Mouse (Mus musculus) hematopoietic stem cell, adult 5-6 weeks (primary cell): ENCODE measurements around the gene Gm49383. TPM values are rescaled to one million over a fixed set of nuclear protein-coding genes. Genes with fewer than 3 reads are reported as not detected.

ENCODE experiments used
- ATAC-seq, 2 experiments: fragments of 125-278 bp in 1 of 2; replicated peaks in 1 of 2; 2 replicates each; pipeline ENCODE4 v1.8.0; 2016 to 2017; ENCODE audit warnings: inconsistent platforms in 2 of 2, mild to moderate bottlenecking in 2 of 2, moderate number of reproducible peaks in 2 of 2, low read depth in 1 of 2, moderate TSS enrichment in 1 of 2; ENCODE audit not compliant: low FRiP score in 2 of 2, poor library complexity in 2 of 2, severe bottlenecking in 2 of 2, insufficient read depth in 1 of 2, low TSS enrichment in 1 of 2
- total RNA-seq: library from RNA; stranded (forward); fragments of 172-1452, 232-1000 nt; gene quantifications from 2 replicates; pipeline ENCODE4 v1.2.3, GENCODE M21; 2017

Gene Gm49383
- total RNA-seq, 1 experiment from 2014 or later, result 35.8 TPM

DNA sequence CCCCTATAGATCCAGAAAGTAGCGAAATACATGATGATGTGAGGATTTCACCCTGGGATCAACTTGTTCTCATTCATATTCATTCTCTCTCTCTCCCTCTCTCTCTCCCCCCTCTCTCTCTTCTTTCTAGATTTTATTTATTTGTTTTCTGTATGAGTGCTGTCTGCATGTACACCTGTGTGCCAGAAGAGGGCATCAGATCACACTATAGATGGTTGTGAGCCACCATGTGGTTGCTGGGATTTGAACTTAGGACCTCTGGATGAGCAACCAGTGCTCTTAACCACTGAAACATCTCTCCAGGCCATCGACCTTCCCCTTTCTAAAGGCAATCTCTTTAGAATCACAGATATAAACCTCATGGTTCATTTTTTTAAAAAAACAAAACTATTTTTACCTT, 11.6 kb upstream of the Gm49383 start:
- ATAC-seq, result no peak

DNA sequence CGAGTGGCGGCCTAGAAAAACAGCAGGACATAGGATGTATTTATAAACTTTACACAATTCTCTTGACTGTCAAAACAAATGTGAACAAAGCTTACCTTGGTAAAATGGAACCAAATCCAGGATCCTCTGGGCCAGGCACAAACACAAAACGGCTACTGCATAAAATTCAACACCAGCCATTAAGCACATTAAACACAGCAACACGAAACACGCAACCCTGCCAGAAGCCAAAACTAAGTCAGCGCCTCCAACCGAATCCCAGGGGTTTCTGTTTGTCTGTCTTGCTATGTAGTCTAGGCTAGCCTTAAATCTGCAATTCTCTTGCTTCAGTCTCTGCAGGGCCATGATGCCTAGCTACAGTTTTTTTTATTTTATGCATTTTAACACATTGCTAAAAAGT, 11.0 kb upstream of the Gm49383 start:
- ATAC-seq, result no peak

DNA sequence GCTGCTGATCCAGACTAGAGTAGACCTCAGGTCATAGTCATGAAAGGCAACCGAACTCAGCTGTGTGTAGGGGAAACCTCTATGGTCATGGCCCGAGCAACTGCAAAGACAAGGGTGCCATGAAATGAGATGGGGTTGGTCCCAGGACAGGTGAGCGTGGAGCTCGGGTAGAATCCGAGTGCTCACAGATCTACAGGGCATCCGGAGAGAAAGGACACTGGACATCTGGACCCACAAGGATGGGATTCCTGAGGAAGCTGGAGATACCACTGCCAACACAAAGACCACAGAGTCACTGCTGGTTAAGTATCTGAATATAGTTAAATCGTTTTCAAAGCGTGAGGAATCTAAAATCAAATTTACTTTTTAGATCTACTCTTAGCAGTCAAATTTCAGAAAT, 10.5 kb upstream of the Gm49383 start:
- ATAC-seq, result no peak

DNA sequence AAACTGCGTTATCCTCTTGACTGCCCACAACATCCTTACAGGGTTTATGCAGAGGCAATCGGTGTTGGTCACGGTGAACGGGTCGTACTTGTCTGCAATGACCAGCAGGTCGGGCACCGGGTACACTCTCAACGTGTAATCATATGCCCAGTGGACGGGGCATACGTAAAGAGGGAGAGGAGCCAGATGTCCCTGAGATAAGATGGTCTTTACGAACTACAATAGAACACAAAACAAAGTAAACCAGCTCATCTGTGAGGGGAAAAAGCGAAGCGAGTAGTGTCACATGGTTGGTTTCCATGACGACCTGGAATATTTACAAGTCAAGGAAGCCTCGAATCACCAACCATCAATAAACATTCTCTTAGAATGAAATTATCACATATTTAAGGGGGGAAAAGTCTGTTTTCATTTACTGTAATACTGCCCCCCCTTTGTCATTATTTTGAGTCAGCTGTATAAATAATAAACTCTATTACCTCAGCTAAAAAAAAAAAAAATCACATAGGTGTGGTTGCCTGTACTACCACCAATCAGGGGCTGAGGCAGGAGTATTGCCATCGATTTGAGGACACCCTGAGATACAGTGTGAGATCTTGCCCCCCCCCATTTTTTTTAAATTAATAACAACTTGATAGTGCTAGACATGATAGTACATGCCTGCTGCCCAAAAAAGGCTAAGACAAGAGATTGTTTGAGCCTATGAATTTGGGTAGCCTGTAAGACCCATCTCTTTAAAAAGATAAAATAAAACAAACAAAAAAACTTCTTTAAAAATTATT, 7.3 kb upstream of the Gm49383 start, which contains the start of gene Gm49384:
TSS of gene Gm49384 (minus strand) at position 216 of the 782 bp plus-strand sequence.
- no peak for ATAC-seq

DNA sequence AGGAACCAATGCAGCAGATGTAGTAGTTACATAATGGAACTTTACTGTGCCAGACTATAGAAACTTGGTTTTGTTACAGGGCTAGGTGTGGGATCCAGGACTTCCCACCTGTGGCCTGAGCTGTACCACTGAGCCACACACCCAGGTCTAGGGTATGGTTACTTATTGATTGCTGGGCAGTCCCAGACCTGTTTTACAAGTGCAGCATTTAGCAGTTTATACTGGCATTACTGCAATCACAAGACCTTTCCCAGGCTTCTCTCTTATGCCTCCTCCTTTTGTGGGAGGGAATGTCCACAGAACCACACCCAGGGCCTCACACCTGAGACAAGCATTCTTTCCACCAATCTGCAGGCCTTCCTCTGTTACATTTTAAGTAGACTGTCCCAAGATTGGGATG, 2.1 kb upstream of the Gm49383 start:
- ATAC-seq, result no peak

DNA sequence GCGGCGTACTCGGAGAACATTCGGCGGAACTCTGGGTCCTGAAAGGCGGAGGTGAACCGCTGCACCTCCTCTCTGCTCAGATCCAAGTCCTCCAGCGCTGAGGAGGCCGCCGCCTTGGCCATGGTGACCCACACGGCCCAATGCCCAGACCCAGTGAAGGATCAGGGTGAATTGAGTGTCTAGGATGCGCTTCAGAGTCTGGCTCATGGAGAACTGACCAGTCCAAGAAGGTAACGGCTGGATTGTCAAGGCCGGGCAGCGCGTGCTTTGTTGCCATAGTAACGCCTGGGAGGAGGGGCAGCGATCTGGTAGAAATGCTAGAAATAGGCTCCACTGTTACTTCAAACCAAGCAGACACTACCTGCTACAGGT, 1.2 kb upstream of the Gm49383 start, which contains the start of gene Dnaaf2:
TSS of gene Dnaaf2 (minus strand) at position 266 of the 372 bp plus-strand sequence.
- peak; percentile 36 to 47; a peak in 3 of 4 replicates for ATAC-seq

DNA sequence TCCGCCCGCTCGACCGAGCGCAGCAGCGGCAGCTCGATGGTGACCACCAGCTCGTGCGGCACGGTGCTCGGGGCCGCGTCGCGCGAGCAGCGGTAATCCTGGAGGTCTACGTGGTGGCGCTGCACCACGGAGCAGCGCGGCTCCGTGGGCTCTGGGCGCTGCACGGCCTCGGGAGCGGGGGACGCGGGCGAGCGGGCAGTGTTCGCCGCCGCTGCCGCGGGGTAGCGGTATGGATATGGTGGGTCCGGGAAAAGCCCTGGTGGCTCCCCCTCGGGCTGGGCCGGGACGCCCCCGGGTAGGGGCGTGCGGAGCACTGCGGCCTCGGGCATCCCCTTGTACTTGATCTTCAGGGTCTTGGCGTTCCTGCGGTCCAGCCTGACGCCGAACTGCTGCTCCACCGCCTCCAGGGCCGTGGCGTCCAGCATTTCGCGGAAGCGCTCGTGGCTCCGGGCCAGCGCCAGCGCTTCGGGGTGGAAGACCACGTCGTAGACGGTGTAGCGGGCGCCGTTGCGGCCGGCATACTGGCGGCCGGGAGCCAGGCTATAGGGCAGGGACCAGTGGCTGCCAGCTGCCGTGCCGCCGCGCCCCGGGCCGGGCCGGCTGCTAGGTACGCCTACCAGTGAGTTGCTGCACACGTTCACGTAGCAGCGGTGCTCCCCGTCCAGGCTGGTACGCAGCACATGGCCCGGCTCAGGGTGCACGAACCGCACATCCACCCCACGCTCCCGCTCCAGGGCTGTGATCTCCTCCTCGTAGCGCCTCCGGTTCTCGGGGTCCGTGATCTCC, 667 bp upstream of the Gm49383 start:
- ATAC-seq, result peak; percentile 57

DNA sequence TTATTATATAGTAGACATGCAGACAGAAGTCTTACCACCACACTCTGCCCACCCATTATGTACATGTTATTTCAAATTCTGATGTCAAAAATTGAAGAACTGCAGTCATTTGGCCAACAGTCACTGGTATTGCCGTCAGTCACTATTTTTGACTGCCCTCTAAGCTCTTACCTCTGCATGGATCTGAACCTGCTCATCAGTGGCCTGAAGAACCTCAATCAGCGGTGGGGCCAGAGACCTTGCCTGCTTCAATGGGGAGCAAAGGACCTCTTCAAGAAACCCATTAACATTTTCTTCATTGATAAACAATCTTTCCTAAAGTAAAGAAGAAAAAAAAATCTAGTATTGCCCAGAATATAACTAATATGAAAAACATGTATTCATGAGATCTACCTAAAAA, 4.3 kb downstream of the Gm49383 start:
- ATAC-seq, result no peak

DNA sequence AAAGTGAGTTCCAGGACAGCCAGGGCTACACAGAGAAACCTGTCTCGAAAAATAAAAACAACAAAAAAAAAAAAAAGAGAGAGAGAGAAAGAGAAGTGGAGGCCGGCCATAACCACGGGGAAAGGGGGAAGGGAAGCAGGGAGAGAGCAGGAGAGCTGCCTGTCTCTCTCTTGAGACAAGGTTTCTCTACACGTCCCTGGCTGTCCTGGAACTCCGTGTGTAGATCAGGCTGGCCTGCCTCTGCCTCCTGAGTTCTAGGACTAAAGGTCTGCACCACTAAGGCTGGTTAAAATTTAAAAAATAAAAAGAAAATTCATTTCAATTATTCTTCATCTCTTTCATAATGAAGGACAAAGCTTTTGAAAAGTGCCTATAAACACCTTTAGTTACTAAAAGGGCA, 5.5 kb downstream of the Gm49383 start:
- no peak for ATAC-seq

DNA sequence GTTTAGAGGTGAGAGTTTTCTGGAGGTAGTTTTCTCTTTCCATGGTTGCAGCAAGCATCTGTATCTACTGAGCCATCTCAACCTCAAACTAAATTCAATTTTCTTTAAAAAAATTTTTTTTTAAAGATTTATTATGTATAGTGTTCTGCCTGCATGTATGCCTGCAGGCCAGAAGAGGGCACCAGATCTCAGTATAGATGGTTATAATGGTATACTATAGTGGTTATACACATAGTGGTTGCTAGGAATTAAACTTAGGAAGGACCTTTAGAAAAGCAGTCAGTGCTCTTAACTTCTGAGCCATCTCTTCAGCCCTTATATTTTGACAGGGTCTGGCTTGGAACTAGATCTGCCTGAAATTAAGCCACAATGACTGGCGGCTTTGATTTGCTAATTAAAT, 6.4 kb downstream of the Gm49383 start:
- no peak for ATAC-seq

DNA sequence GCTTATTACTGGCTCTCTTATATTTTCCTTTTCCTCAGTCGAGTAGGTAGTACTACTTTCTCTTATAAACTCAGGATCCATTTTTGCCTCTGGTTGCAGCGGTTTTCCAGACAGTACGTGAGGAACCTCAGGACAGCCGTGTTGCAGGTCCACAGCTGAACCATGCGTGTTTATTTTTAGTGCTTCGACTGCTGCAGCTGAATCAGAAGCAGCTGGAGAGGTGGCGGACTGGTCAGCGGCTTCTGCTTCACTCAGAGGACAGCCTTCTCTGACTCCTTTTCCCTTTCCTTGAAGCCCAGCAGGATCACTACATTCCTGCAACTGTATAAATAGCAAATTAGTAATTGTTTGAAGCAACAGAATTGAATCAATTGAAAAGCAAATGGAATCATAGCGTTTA, 6.8 kb downstream of the Gm49383 start:
- no peak for ATAC-seq

DNA sequence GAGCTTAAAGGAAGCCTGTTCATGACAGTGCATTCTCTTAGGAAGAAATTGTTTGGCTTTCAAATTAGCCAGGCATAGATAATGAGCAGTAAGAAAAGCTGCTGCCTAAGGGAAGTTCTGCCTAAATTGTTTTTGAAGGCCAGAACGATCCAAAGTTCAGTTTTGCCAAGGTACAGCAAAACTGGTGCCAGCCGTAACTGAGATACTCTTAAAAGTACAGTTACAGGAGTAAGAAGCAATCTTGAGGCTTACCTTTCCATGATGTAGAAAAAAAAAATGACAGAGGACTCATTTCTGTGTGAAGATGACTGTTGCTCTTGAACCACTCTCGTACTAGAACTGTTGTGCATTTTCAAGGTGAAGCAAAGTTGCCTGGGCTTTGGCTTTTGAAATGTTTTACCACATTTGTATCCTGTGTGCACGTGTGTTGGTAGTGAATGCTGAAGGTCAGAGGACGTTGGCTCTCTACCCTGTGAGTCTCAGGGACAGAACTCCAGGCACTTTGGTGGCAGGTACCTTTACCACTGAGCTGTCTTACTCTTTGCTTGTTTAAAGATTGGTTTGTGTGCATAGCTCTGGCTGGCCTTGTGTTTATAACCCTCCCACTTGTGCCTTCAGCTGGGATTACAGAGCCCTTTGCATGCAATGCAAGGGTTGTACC, 10.0 kb downstream of the Gm49383 start:
- no peak for ATAC-seq

DNA sequence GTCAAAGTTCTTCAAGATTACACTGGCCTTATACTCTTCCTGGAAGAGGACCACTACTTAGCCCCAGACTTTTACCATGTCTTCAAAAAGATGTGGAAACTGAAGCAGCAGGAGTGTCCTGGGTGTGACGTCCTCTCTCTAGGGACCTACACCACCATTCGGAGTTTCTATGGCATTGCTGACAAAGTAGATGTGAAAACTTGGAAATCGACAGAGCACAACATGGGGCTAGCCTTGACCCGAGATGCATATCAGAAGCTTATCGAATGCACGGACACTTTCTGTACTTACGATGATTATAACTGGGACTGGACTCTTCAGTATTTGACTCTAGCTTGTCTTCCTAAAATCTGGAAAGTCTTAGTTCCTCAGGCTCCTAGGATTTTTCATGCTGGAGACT, 11.5 kb downstream of the Gm49383 start:
- ATAC-seq, result no peak

DNA sequence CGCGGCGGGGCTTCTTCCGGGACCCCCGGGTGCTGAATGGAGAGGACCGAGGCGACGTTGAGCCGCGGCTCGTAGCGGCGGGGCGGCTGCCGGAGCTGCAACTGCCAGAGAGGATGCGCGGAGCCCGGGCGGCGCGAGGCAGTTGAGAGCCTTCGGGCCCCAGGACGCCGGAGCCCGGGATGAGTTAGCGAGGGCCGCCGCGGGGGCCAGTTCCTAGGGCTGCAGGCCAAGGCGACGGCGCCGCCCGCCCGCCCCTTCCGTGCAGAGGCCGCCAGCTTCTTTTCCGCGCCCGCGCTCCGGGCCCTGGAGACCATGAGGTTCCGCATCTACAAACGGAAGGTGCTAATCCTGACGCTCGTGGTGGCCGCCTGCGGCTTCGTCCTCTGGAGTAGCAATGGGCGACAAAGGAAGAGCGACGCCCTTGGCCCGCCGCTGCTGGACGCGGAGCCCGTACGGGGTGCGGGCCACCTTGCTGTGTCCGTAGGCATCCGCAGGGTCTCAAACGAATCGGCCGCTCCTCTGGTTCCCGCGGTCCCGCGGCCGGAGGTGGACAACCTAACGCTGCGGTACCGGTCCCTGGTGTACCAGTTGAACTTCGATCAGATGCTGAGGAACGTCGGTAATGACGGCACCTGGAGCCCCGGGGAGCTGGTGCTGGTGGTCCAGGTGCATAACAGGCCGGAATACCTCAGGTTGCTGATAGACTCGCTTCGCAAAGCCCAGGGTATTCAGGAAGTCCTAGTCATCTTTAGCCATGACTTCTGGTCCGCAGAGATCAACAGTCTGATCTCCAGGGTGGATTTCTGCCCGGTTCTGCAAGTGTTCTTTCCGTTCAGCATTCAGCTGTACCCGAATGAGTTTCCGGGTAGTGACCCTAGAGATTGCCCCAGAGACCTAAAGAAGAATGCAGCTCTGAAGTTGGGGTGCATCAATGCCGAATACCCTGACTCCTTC, 12.3 kb downstream of the Gm49383 start:
- ATAC-seq, result peak; percentile 30 to 54

DNA sequence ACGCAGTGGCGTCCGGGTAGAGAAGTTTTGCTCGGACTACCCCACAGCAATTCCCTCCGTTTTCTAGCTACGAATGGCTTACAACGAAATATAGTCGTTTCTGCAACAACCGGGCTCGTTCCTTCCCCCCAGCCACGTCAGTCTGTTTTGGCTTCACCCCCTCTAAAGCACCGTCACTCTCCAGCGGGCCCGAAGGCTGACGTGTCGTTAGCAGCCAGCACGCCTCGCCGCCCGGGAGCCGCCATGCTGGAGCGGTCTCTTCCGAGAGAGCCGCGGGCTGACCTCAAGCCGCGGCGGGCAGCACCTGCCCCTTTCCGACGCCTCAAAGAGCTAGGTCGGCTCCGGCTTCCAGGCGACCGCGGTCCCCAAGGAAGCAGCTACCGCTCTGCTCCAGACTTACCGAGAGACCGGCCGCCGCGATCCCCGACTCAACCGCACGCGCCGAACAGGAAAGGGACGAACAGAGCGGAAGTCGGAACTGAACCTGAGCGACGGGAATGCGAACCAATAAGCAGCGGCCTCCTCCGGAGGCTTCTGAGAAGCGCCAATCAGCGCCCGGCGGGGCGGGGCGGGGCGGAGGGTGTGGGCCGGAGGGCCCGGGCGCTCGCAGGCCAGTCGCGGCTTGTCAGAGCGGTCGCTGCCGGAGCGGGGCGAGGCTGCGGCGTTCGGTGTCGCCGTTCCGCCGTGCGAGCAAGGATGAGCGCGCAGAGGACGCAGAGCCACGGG, 13.2 kb downstream of the Gm49383 start, which contains the start of the genes Rpl36al and Mgat2:
TSS of gene Rpl36al (minus strand) at position 501 of the 726 bp plus-strand sequence.
TSS of gene Mgat2 (plus strand) at position 575 of the 726 bp plus-strand sequence.
- ATAC-seq, result peak; percentile 93

DNA sequence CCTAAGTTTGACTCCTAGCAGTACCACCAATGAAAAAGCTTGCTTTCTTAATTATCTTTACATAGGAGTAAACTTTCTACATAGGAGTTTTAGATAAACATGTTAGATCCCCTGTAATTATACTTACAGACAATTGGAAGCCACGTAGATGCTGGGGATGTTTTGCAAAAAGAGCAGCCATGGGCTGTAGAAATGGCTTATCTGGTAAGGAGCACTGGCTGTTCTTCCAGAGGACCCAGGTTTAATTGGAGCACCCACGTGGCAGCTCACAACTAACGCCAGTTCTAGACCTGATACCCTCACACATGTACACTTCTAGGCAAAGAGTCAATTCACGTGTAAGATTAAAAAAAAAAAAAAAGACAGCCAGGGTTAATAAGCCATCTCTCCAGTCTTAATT, 15.1 kb downstream of the Gm49383 start:
- ATAC-seq, result no peak
